Mouse (Mus musculus): ENCODE measurements around the gene Atp11a.

- TF ChIP-seq CHD2 (IDR thresholded peaks at IDR 0.05; ENCODE audit: low read depth, low read length) (no peak), HCFC1 (IDR thresholded peaks at IDR 0.05; ENCODE audit: borderline replicate concordance, insufficient read depth, low read length) (no peak), ZNF384 (IDR thresholded peaks at IDR 0.05; ENCODE audit: low read depth, low read length) (no peak), ZC3H11A (IDR thresholded peaks at IDR 0.05; ENCODE audit: borderline replicate concordance, low read depth, low read length) (no peak), MAFK (IDR thresholded peaks at IDR 0.05; ENCODE audit: insufficient read depth, low read depth, low read length) (no peak)
These were observed 2.7 kb upstream of the Atp11a start for GRCm38 (mm10) chr8:12754115-12754514.
